ENCODE assay signal across 8 mouse cellular contexts in the genomic region with DNA sequence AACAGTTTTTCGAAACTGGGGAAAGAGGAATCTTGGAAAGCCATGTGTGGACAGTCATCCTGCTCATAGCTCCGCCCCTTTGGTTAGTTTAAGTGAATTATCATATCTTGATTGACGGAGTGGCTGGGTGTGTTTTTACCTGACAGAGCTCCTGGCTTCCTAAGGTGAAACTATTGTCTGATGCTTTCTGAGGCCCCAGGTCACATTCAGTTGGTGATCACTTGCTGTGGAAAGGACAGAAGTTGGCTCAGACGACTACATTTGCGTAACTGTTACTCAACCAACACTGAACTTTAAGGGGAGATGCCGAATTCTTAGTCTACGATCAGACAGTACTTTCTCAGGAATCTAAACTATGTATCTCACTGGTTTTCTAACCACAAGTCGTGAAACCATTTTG. TPM values are rescaled to one million over a fixed set of nuclear protein-coding genes. Genes with fewer than 3 reads are reported as not detected.
DNase-seq lines count a peak whose midpoint lies in the region; ATAC-seq lines count a peak whose summit lies in the region.

No protein-coding gene starts in this region.

- peaks cover 26% of the 10 kb centered on the region for H3K36me3 ChIP-seq in erythroblast, embryonic 14.5 days (ENCODE audit: control insufficient read depth)
- peaks cover 18% of the 10 kb centered on the region for H3K36me3 ChIP-seq in limb, embryonic 15.5 days

- WGBS in limb, embryonic 15.5 days, result 52% methylated on average over 8 of the region's 8 CpGs

- peaks cover 27% of the 10 kb centered on the region for H3K27me3 ChIP-seq in erythroblast, embryonic 14.5 days (ENCODE audit: control insufficient read depth)
- H3K27me3 ChIP-seq in limb, embryonic 15.5 days, result no peaks in the 10 kb centered on the region

- peak overlapping the region; percentile 69 for H3K4me2 ChIP-seq in limb, embryonic 15.5 days

- no peak overlapping the region for H3K27ac ChIP-seq in limb, embryonic 15.5 days

- no peaks in the 10 kb centered on the region for H3K9me3 ChIP-seq in erythroblast, embryonic 14.5 days (ENCODE audit: control insufficient read depth, low read length)
- no peaks in the 10 kb centered on the region for H3K9me3 ChIP-seq in limb, embryonic 15.5 days

- H3K4me1 ChIP-seq in erythroblast, embryonic 14.5 days (ENCODE audit: control insufficient read depth), result peaks cover 27% of the 10 kb centered on the region
- H3K4me1 ChIP-seq in limb, embryonic 15.5 days, result peaks cover 13% of the 10 kb centered on the region; the same call in 1 of the 2 replicates

- ATAC-seq in erythroblast, adult 5-6 weeks (replicated peaks; ENCODE audit: low FRiP score, poor library complexity, severe bottlenecking), result no peak
- no peak for ATAC-seq in limb, embryonic 15.5 days (ENCODE audit: insufficient number of reproducible peaks, low FRiP score, low TSS enrichment, low read depth)

- DNase-seq in 3134 (ENCODE audit: extremely low read depth, insufficient read length, low spot score), result peak; percentile 28
- peak; percentile 70 for DNase-seq in fat pad, adult 2 months (ENCODE audit: extremely low read depth, low read depth, low spot score)
- no peak for DNase-seq in cerebellum, adult 9-10 months
- no peak for DNase-seq in frontal cortex, postnatal 14 days (ENCODE audit: low spot score in 2 of 2)
- DNase-seq in thymus, adult 18-20 months, result no peak

- 0 out of 2 replicates have a peak overlapping the region, but pooled peaks have one; percentile 17 for H3K9ac ChIP-seq in limb, embryonic 15.5 days

- H3K4me3 ChIP-seq in erythroblast, embryonic 14.5 days (replicated peaks), result peak overlapping the region; percentile 93
- H3K4me3 ChIP-seq in limb, embryonic 15.5 days, result peak overlapping the region; percentile 71

RNA-seq across cellular contexts. Expression of a gene that starts 0.7 kb away (rescaled TPM):
- polyA plus RNA-seq in erythroblast, embryonic 14.5 days (2012), result 9.9 and 12.6 TPM in 2 replicates
- total RNA-seq in erythroblast, adult 5-6 weeks (2015; ENCODE audit: low replicate concordance), result 59.8 and 66.9 TPM in 2 replicates
- total RNA-seq in erythroblast, adult 5-6 weeks (2017; ENCODE audit: low replicate concordance), result 68.3 and 88.4 TPM in 2 replicates
- 492 and 496 TPM in 2 replicates for polyA plus RNA-seq in limb, embryonic 15.5 days (2015; fragmentation: Nextera tagmentation; extraction: Ambion mirVana)

RNA-seq across cellular contexts. Expression of a gene that starts 33.2 kb away (rescaled TPM):
- polyA plus RNA-seq in erythroblast, embryonic 14.5 days (2012), result 0.67 and 0.69 TPM in 2 replicates
- total RNA-seq in erythroblast, adult 5-6 weeks (2015; ENCODE audit: low replicate concordance), result 5.2 and 12.3 TPM in 2 replicates
- 3.1 and 3.7 TPM in 2 replicates for total RNA-seq in erythroblast, adult 5-6 weeks (2017; ENCODE audit: low replicate concordance)
- 21.2 and 22.5 TPM in 2 replicates for polyA plus RNA-seq in limb, embryonic 15.5 days (2015; fragmentation: Nextera tagmentation; extraction: Ambion mirVana)

RNA-seq across cellular contexts. Expression of a gene that starts 48.8 kb away (rescaled TPM):
- polyA plus RNA-seq in erythroblast, embryonic 14.5 days (2012), result 3.2 and 3.5 TPM in 2 replicates
- 2.3 TPM in 2 replicates for total RNA-seq in erythroblast, adult 5-6 weeks (2015; ENCODE audit: low replicate concordance)
- total RNA-seq in erythroblast, adult 5-6 weeks (2017; ENCODE audit: low replicate concordance), result 8.3 and 10.0 TPM in 2 replicates
- 26.4 and 31.5 TPM in 2 replicates for polyA plus RNA-seq in limb, embryonic 15.5 days (2015; fragmentation: Nextera tagmentation; extraction: Ambion mirVana)

Comparison
In these comparisons a context has a peak if more than half of its experiments do, and no peak if none do; other contexts are left out.
1. DNase-seq: peak in 3134 (single experiment) and fat pad, adult 2 months (single experiment); none in cerebellum, adult 9-10 months (single experiment), frontal cortex, postnatal 14 days (0 of 2) and thymus, adult 18-20 months (0 of 2).
2. RNA of a gene that starts 0.7 kb away (polyA plus RNA-seq): 492 to 496 TPM in limb, embryonic 15.5 days; 9.9 to 12.6 TPM in erythroblast, embryonic 14.5 days; every median in the first group is over 10 times any median in the second.
3. RNA of a gene that starts 33.2 kb away (polyA plus RNA-seq): 21.2 to 22.5 TPM in limb, embryonic 15.5 days; 0.67 to 0.69 TPM in erythroblast, embryonic 14.5 days; every median in the first group is over 10 times any median in the second.